Comparison of ENCODE assay signal across 9 mouse cellular contexts in the genomic region with DNA sequence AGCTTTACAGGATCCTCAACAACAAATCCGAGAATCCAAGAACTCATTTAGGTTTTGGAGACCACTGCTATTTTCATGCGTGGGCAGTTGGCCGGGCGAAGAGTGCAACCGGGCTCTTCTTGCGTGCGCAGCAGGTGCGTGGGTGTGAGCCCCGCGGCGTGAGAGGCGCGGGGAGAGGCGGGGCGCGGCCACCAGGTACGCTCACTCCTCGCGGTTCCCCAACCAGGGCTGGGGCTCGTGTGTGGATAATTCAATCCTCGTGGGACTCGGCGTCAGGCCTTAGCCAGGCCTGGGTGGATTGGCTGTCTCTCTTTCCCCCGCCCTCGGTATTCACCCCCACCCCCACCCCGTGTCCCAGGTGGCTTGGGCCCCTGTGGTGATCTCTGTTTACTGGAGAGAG. TPM values are rescaled to one million over a fixed set of nuclear protein-coding genes. Genes with fewer than 3 reads are reported as not detected.
DNase-seq lines count a peak whose midpoint lies in the region; ATAC-seq and TF ChIP-seq lines count a peak whose summit lies in the region.
"Had no signal": no experiment of that assay in that cellular context is flagged by ENCODE, and none has a peak within 500 bp of the region (broad histone marks: within the 10 kb centered on the region; RNA-seq: fewer than 3 reads in every experiment).

No protein-coding gene starts in this region.

- H3K9me3 ChIP-seq in embryonic facial prominence, embryonic 13.5 days = no peaks in the 10 kb centered on the region

- peak overlapping the region; percentile 29 for H3K9ac ChIP-seq in heart, adult 2 months (ENCODE audit: low read depth, low read length)
- H3K9ac ChIP-seq in embryonic facial prominence, embryonic 13.5 days = peak overlapping the region; percentile 70; the same call in 1 of the 2 replicates

- TF ChIP-seq POLR2A in heart, adult 2 months (IDR thresholded peaks at IDR 0.05; ENCODE audit: insufficient read depth, low read depth, low read length) = no peak
- TF ChIP-seq POLR2A in small intestine, adult 2 months (IDR thresholded peaks at IDR 0.05; ENCODE audit: low read depth, low read length) = no peak

- H3K27me3 ChIP-seq in heart, adult 2 months (ENCODE audit: control insufficient read depth, insufficient read depth, low read length) = peaks cover 4% of the 10 kb centered on the region; the same call in 1 of the 2 replicates
- no peaks in the 10 kb centered on the region for H3K27me3 ChIP-seq in C2C12 (ENCODE audit: control insufficient read depth, insufficient read depth, insufficient read length)
- H3K27me3 ChIP-seq in embryonic facial prominence, embryonic 13.5 days = peaks cover 65% of the 10 kb centered on the region
- H3K27me3 ChIP-seq in small intestine, adult 2 months (ENCODE audit: control insufficient read depth, insufficient read depth, low read length) = no peaks in the 10 kb centered on the region
- H3K27me3 ChIP-seq: CH12.LX had no signal

- H3K27ac ChIP-seq in heart, adult 2 months = no peak overlapping the region
- no peak overlapping the region for H3K27ac ChIP-seq in embryonic facial prominence, embryonic 13.5 days
- H3K27ac ChIP-seq in small intestine, adult 2 months (ENCODE audit: insufficient read depth, low read depth, low read length) = no peak overlapping the region

- H3ac ChIP-seq in C2C12 (ENCODE audit: control insufficient read depth, insufficient read length, low read depth) = peak overlapping the region; percentile 84

- ATAC-seq in embryonic facial prominence, embryonic 13.5 days (ENCODE audit: insufficient number of reproducible peaks, insufficient read depth, low FRiP score, low TSS enrichment, low read depth) = peak; percentile 45; the same call in 1 of the 2 replicates
- ATAC-seq in erythroid progenitor cell, adult 5-6 weeks (replicated peaks; ENCODE audit: low FRiP score, poor library complexity, severe bottlenecking) = no peak

- TF ChIP-seq CTCF in heart, adult 2 months (IDR thresholded peaks at IDR 0.05) = no peak
- TF ChIP-seq CTCF in C2C12 (IDR thresholded peaks at IDR 0.05; ENCODE audit: control insufficient read depth, insufficient read depth, insufficient read length) = no peak
- no peak for TF ChIP-seq CTCF in small intestine, adult 2 months (IDR thresholded peaks at IDR 0.05; ENCODE audit: extremely low read depth, insufficient read length, insufficient replicate concordance, low read depth, low read length)

- intact Hi-C loops in heart, adult 2 months (cut with DNase I) = loop anchor here (2.0 to 5.0 kb wide), 2 partner anchors 41 to 159 kb away; partner anchors contain the start of gene Asgr1
- intact Hi-C loops in heart, postnatal 10 days (cut with DNase I) = loop anchor here (1.0 to 5.0 kb wide), 4 partner anchors 41 to 281 kb away; no protein-coding TSS in a partner anchor

- 9% methylated on average over 26 of the region's 26 CpGs for WGBS in heart, adult 2 months
- WGBS in embryonic facial prominence, embryonic 13.5 days = 4% methylated on average over 26 of the region's 26 CpGs
- WGBS in small intestine, adult 2 months = 6% methylated on average over 26 of the region's 26 CpGs

- H3K4me2 ChIP-seq in embryonic facial prominence, embryonic 13.5 days = peak overlapping the region; percentile 76

- H3K36me3 ChIP-seq in heart, adult 2 months (ENCODE audit: control insufficient read depth, insufficient read depth, low read length) = no peaks in the 10 kb centered on the region
- peaks cover 30% of the 10 kb centered on the region for H3K36me3 ChIP-seq in C2C12 (ENCODE audit: control insufficient read depth, insufficient read depth)
- peaks cover 10% of the 10 kb centered on the region for H3K36me3 ChIP-seq in embryonic facial prominence, embryonic 13.5 days
- no peaks in the 10 kb centered on the region for H3K36me3 ChIP-seq in small intestine, adult 2 months (ENCODE audit: control insufficient read depth, insufficient read depth, low read length)

- H3K79me2 ChIP-seq in heart, adult 2 months (replicated peaks; ENCODE audit: control insufficient read depth, insufficient read depth, low read length) = no peaks in the 10 kb centered on the region
- H3K79me2 ChIP-seq in C2C12 (ENCODE audit: control insufficient read depth, insufficient read depth) = peaks cover 56% of the 10 kb centered on the region

- H3K79me3 ChIP-seq in C2C12 (ENCODE audit: low read depth) = peaks cover 20% of the 10 kb centered on the region

- no peak for DNase-seq in heart, adult 2 months
- DNase-seq in heart, postnatal 10 days = no peak
- DNase-seq in kidney, postnatal 25 days = peak; percentile 43 to 72
- no peak for DNase-seq in urinary bladder, postnatal 4 days (ENCODE audit: low spot score in 2 of 2)

- H3K4me3 ChIP-seq in heart, adult 2 months = peak overlapping the region; percentile 47
- peak overlapping the region; percentile 59 for H3K4me3 ChIP-seq in C2C12 (ENCODE audit: insufficient read depth, poor library complexity, severe bottlenecking)
- H3K4me3 ChIP-seq in embryonic facial prominence, embryonic 13.5 days = peak overlapping the region; percentile 42
- peak overlapping the region; percentile 63 for H3K4me3 ChIP-seq in small intestine, adult 2 months (ENCODE audit: low read depth, low read length)

- peaks cover 3% of the 10 kb centered on the region for H3K4me1 ChIP-seq in heart, adult 2 months (ENCODE audit: control insufficient read depth, insufficient read depth, low read length)
- H3K4me1 ChIP-seq in embryonic facial prominence, embryonic 13.5 days = peaks cover 23% of the 10 kb centered on the region
- H3K4me1 ChIP-seq in small intestine, adult 2 months (ENCODE audit: control insufficient read depth, insufficient read depth, insufficient read length, low read length) = peaks cover 19% of the 10 kb centered on the region

- no peak for TF ChIP-seq EP300 in heart, adult 2 months (IDR thresholded peaks at IDR 0.05; ENCODE audit: insufficient read depth, low read depth, low read length)

TF ChIP-seq in C2C12, 6 proteins besides CTCF, POLR2A, EP300 and RAD21:
- TF ChIP-seq MYOG (IDR thresholded peaks at IDR 0.05; ENCODE audit: control insufficient read depth, extremely low read depth, insufficient read length) = no peak
- no peak for TF ChIP-seq FOSL1 (IDR thresholded peaks at IDR 0.05; ENCODE audit: insufficient read depth, low read length, poor library complexity, severe bottlenecking)
- TF ChIP-seq USF1 (IDR thresholded peaks at IDR 0.05; ENCODE audit: low read depth) = no peak
- no peak for TF ChIP-seq CEBPB (IDR thresholded peaks at IDR 0.05; ENCODE audit: low read depth)
- no peak for TF ChIP-seq MYOD1 (IDR thresholded peaks at IDR 0.05; ENCODE audit: control insufficient read depth, insufficient read length, low read depth)
- TF ChIP-seq MAX (IDR thresholded peaks at IDR 0.05) = no peak

RNA-seq across cellular contexts. Expression of gene Slc16a11, which starts 1.2 kb away (rescaled TPM):
- under 1 TPM; 0.34 to 0.52 TPM for total RNA-seq in heart, adult 2 months (2021)
- 1.1 and 9.6 TPM in 2 replicates for polyA plus RNA-seq in heart, adult 2 months (2012; rRNA removed)
- under 1 TPM; 0.20 to 0.91 TPM for total RNA-seq in heart, postnatal 10 days (2021)
- 145 TPM for polyA plus RNA-seq in C2C12 (2012; fragmentation: generic; extraction: Trizol)
- 1.9 and 3.5 TPM in 2 replicates for polyA plus RNA-seq in embryonic facial prominence, embryonic 13.5 days (2015; fragmentation: Nextera tagmentation; extraction: Ambion mirVana)
- polyA plus RNA-seq in small intestine, adult 2 months (2012; rRNA removed) = 6.6 and 12.7 TPM in 2 replicates
- not detected in 2 replicates for total RNA-seq in erythroid progenitor cell, adult 5-6 weeks (2015; ENCODE audit: low replicate concordance)
- total RNA-seq in erythroid progenitor cell, adult 5-6 weeks (2017; ENCODE audit: low replicate concordance) = not detected in 2 replicates

RNA-seq across cellular contexts. Expression of gene Slc16a13, which starts 7.1 kb away (rescaled TPM):
- 1 to 10 TPM; 2.2 to 2.8 TPM for total RNA-seq in heart, adult 2 months (2021)
- 4.0 and 7.4 TPM in 2 replicates for polyA plus RNA-seq in heart, adult 2 months (2012; rRNA removed)
- 1 to 10 TPM; 5.2 to 6.8 TPM for total RNA-seq in heart, postnatal 10 days (2021)
- polyA plus RNA-seq in C2C12 (2012; fragmentation: generic; extraction: Trizol) = 22.0 TPM
- polyA plus RNA-seq in embryonic facial prominence, embryonic 13.5 days (2015; fragmentation: Nextera tagmentation; extraction: Ambion mirVana) = 9.8 and 13.0 TPM in 2 replicates
- 3.2 and 4.7 TPM in 2 replicates for polyA plus RNA-seq in small intestine, adult 2 months (2012; rRNA removed)
- 0.72 and 0.84 TPM in 2 replicates for total RNA-seq in erythroid progenitor cell, adult 5-6 weeks (2015; ENCODE audit: low replicate concordance)
- total RNA-seq in erythroid progenitor cell, adult 5-6 weeks (2017; ENCODE audit: low replicate concordance) = 0.39 and 2.3 TPM in 2 replicates

RNA-seq across cellular contexts. Expression of gene Bcl6b, which starts 15.9 kb away (rescaled TPM):
- total RNA-seq in heart, adult 2 months (2021) = 10 to 100 TPM in 1 of 2 experiments, 1 to 10 TPM in 1; 9.1 to 13.7 TPM
- 18.9 and 21.0 TPM in 2 replicates for polyA plus RNA-seq in heart, adult 2 months (2012; rRNA removed)
- 10 to 100 TPM; 54.7 to 55.5 TPM for total RNA-seq in heart, postnatal 10 days (2021)
- polyA plus RNA-seq in C2C12 (2012; fragmentation: generic; extraction: Trizol) = 9.3 TPM
- polyA plus RNA-seq in embryonic facial prominence, embryonic 13.5 days (2015; fragmentation: Nextera tagmentation; extraction: Ambion mirVana) = 11.1 and 11.3 TPM in 2 replicates
- polyA plus RNA-seq in small intestine, adult 2 months (2012; rRNA removed) = 0.98 and 2.2 TPM in 2 replicates
- 1.8 TPM in 1 of 2 replicates, not detected in the other for total RNA-seq in erythroid progenitor cell, adult 5-6 weeks (2015; ENCODE audit: low replicate concordance)
- 0.61 and 2.3 TPM in 2 replicates for total RNA-seq in erythroid progenitor cell, adult 5-6 weeks (2017; ENCODE audit: low replicate concordance)

RNA-seq across cellular contexts. Expression of gene 0610010K14Rik, which starts 24.0 kb away (rescaled TPM):
- 10 to 100 TPM; 30.7 to 34.5 TPM for total RNA-seq in heart, adult 2 months (2021)
- 38.9 and 48.1 TPM in 2 replicates for polyA plus RNA-seq in heart, adult 2 months (2012; rRNA removed)
- 10 to 100 TPM; 54.8 to 60.8 TPM for total RNA-seq in heart, postnatal 10 days (2021)
- 91.7 TPM for polyA plus RNA-seq in C2C12 (2012; fragmentation: generic; extraction: Trizol)
- polyA plus RNA-seq in embryonic facial prominence, embryonic 13.5 days (2015; fragmentation: Nextera tagmentation; extraction: Ambion mirVana) = 188 and 200 TPM in 2 replicates
- polyA plus RNA-seq in small intestine, adult 2 months (2012; rRNA removed) = 25.2 and 45.3 TPM in 2 replicates
- 31.4 and 102 TPM in 2 replicates for total RNA-seq in erythroid progenitor cell, adult 5-6 weeks (2015; ENCODE audit: low replicate concordance)
- 14.5 and 24.2 TPM in 2 replicates for total RNA-seq in erythroid progenitor cell, adult 5-6 weeks (2017; ENCODE audit: low replicate concordance)

RNA-seq across cellular contexts. Expression of gene Gm21988, which starts 25.9 kb away (rescaled TPM):
- total RNA-seq in heart, adult 2 months (2021) = 1 to 10 TPM; 2.0 to 3.4 TPM
- polyA plus RNA-seq in heart, adult 2 months (2012; rRNA removed) = 5.0 and 5.5 TPM in 2 replicates
- total RNA-seq in heart, postnatal 10 days (2021) = 1 to 10 TPM; 3.3 to 3.4 TPM
- 10.8 TPM for polyA plus RNA-seq in C2C12 (2012; fragmentation: generic; extraction: Trizol)
- 11.7 and 13.9 TPM in 2 replicates for polyA plus RNA-seq in embryonic facial prominence, embryonic 13.5 days (2015; fragmentation: Nextera tagmentation; extraction: Ambion mirVana)
- polyA plus RNA-seq in small intestine, adult 2 months (2012; rRNA removed) = 2.6 and 4.4 TPM in 2 replicates
- not detected in 2 replicates for total RNA-seq in erythroid progenitor cell, adult 5-6 weeks (2015; ENCODE audit: low replicate concordance)
- 4.1 TPM in 1 of 2 replicates, not detected in the other for total RNA-seq in erythroid progenitor cell, adult 5-6 weeks (2017; ENCODE audit: low replicate concordance)

Comparison
In these comparisons a context has a peak if more than half of its experiments do, and no peak if none do; other contexts are left out.
1. DNase-seq: peak in kidney, postnatal 25 days (2 of 2); none in heart, adult 2 months (0 of 2), heart, postnatal 10 days (0 of 2) and urinary bladder, postnatal 4 days (0 of 2).
2. RNA of gene Slc16a11, which starts 1.2 kb away (polyA plus RNA-seq): 145 TPM in C2C12 (single experiment); 6.6 to 12.7 TPM in small intestine, adult 2 months, 1.1 to 9.6 TPM in heart, adult 2 months and 1.9 to 3.5 TPM in embryonic facial prominence, embryonic 13.5 days; every median in the first group is over 10 times any median in the second.
3. Peak in every context shown above with its lines, with median percentiles within 50 percentile points of each other: H3K4me3 ChIP-seq.